Mouse (Mus musculus): Measurements from ENCODE around the gene Pbx1. TPM values are rescaled to one million over a fixed set of nuclear protein-coding genes. Genes with fewer than 3 reads are reported as not detected.

Gene Pbx1
- total and polyA plus RNA-seq, 3 experiments, result 0.10 TPM; not detected in 2

DNA sequence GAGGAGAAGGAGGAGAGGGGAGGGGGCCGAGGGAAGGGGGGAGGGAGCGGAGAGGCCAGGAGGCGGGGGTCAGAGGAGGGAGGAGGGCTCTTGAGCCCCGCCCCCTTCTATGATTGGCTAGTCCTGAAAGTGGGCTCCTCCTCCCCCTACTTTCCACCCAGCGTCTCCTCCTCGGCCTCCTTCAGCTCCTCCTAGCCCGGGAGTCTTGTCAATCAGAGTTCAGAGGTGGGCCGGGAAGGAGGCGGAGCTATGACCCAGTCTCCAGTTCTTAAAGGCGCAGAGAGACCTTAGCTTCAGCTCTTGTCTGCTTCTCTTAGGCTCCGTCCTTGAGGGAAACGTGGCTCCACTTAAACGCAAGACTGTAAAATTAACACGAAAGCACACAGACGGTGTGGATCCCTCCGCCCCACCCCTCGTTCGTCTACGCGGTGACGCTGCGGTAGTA is 233 bp upstream of the Pbx1 start:
- H3K79me2 ChIP-seq (ENCODE audit: control insufficient read depth, insufficient read depth, low read length, poor library complexity), result no peaks in the 10 kb centered on the region
- DNase-seq (ENCODE audit: low read depth, low spot score), result peak; percentile 2
- H3K4me1 ChIP-seq (ENCODE audit: control insufficient read depth in 1 of 2, insufficient read depth in 2 of 2, low read length in 2 of 2), result no peaks in the 10 kb centered on the region
- no peak overlapping the region for H3K4me3 ChIP-seq (ENCODE audit: control insufficient read depth in 1 of 2, insufficient read depth in 1 of 2, low read depth in 2 of 2, low read length in 2 of 2)
- no peaks in the 10 kb centered on the region for H3K36me3 ChIP-seq (ENCODE audit: control insufficient read depth in 1 of 2, insufficient read depth in 2 of 2, low read length in 2 of 2)
- H3K27me3 ChIP-seq (ENCODE audit: control insufficient read depth in 1 of 2, insufficient read depth in 2 of 2, low read length in 2 of 2), result no peaks in the 10 kb centered on the region
- TF ChIP-seq E2F4 (IDR thresholded peaks at IDR 0.05; ENCODE audit: borderline replicate concordance, low read depth, low read length) (no peak), ZNF384 (IDR thresholded peaks at IDR 0.05; ENCODE audit: low read depth, low read length) (no peak), TBP (IDR thresholded peaks at IDR 0.05; ENCODE audit: low read depth, low read length) (no peak), ETS1 (IDR thresholded peaks at IDR 0.05; ENCODE audit: low read depth, low read length) (no peak), MAFK (IDR thresholded peaks at IDR 0.05; ENCODE audit: borderline replicate concordance, low read depth, low read length) (no peak), MYB (IDR thresholded peaks at IDR 0.05; ENCODE audit: low read depth, low read length) (no peak), TCF12 (IDR thresholded peaks at IDR 0.05; ENCODE audit: low read depth, low read length) (no peak), ZC3H11A (IDR thresholded peaks at IDR 0.05; ENCODE audit: low read depth, low read length) (no peak), MAZ (IDR thresholded peaks at IDR 0.05; ENCODE audit: low read depth, low read length) (no peak), USF1 (IDR thresholded peaks at IDR 0.05; ENCODE audit: low read depth, low read length) (no peak), NELFE (IDR thresholded peaks at IDR 0.05; ENCODE audit: low read depth, low read length) (no peak), SMC3 (IDR thresholded peaks at IDR 0.05; ENCODE audit: low read depth, low read length) (no peak), EP300 (IDR thresholded peaks at IDR 0.05; ENCODE audit: low read depth in 1 of 2, low read length in 2 of 2) (no peak), CHD1 (IDR thresholded peaks at IDR 0.05; ENCODE audit: low read depth, low read length) (no peak)
- H3K27ac ChIP-seq (ENCODE audit: control insufficient read depth, low read depth, low read length), result no peak overlapping the region
- H3K9me3 ChIP-seq (replicated peaks; ENCODE audit: insufficient read depth, low read length), result no peaks in the 10 kb centered on the region
- H3K9ac ChIP-seq (ENCODE audit: control insufficient read depth, low read depth, low read length, poor library complexity, severe bottlenecking), result no peak overlapping the region

DNA sequence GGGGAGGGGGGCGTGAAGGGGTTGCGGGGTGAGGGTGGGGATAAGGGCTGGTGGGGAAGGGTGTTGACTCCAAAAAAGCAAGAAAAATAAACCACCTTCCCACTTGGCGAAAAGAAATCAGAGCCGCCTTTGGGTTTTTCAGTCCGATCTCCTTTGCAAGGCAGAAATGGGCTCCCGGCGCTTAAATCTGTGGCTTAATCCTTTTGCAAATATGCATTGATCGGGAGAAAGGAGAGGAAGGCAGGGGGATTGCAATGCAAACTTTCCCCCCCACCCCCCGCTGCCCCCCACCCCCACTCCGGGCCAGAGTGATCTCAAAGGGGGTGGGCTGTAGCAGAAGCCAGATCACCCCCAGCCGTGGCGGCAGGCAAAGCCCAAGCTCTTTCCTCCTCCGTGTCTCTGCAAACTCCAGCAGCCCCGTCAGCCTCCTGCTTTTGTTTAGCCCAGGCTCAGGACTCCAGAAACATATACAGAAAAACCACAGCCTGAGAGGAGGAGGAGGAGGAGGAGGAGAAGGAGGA is 299 bp downstream of the Pbx1 start:
- H3K27me3 ChIP-seq (ENCODE audit: control insufficient read depth in 1 of 2, insufficient read depth in 2 of 2, low read length in 2 of 2), result no peaks in the 10 kb centered on the region
- H3K4me3 ChIP-seq (ENCODE audit: control insufficient read depth in 1 of 2, insufficient read depth in 1 of 2, low read depth in 2 of 2, low read length in 2 of 2), result no peak overlapping the region
- TF ChIP-seq MYC (IDR thresholded peaks at IDR 0.05; ENCODE audit: low read depth, low read length) (no peak), CHD2 (IDR thresholded peaks at IDR 0.05; ENCODE audit: low read length) (no peak), TBP (IDR thresholded peaks at IDR 0.05; ENCODE audit: low read depth, low read length) (no peak), SIN3A (IDR thresholded peaks at IDR 0.05; ENCODE audit: low read length) (no peak), POLR2A (IDR thresholded peaks at IDR 0.05; ENCODE audit: control insufficient read depth in 1 of 2, insufficient read depth in 1 of 2, low read depth in 1 of 2, low read length in 2 of 2, poor library complexity in 1 of 2) (no peak), ZC3H11A (IDR thresholded peaks at IDR 0.05; ENCODE audit: low read depth, low read length) (no peak), CTCF (IDR thresholded peaks at IDR 0.05 in 2 of 3, conservative IDR thresholded peaks at IDR 0.05 in 1 of 3; ENCODE audit: control insufficient read depth in 1 of 3, insufficient read depth in 1 of 3, low read depth in 2 of 3, low read length in 3 of 3, poor library complexity in 1 of 3, severe bottlenecking in 1 of 3) (no peak), MAX (IDR thresholded peaks at IDR 0.05; ENCODE audit: low read length) (no peak), RAD21 (IDR thresholded peaks at IDR 0.05; ENCODE audit: low read depth, low read length) (no peak), USF2 (IDR thresholded peaks at IDR 0.05; ENCODE audit: borderline replicate concordance in 1 of 2, insufficient read depth in 1 of 2, low read depth in 1 of 2, low read length in 2 of 2) (no peak), POLR2AphosphoS2 (IDR thresholded peaks at IDR 0.05; ENCODE audit: low read length) (no peak), E2F4 (IDR thresholded peaks at IDR 0.05; ENCODE audit: borderline replicate concordance, low read depth, low read length) (no peak), GABPA (IDR thresholded peaks at IDR 0.05; ENCODE audit: low read depth, low read length) (no peak), GATA1 (IDR thresholded peaks at IDR 0.05; ENCODE audit: low read depth, low read length) (no peak), SMC3 (IDR thresholded peaks at IDR 0.05; ENCODE audit: low read depth, low read length) (no peak)
- DNase-seq (ENCODE audit: low read depth, low spot score), result no peak
- H3K36me3 ChIP-seq (ENCODE audit: control insufficient read depth in 1 of 2, insufficient read depth in 2 of 2, low read length in 2 of 2), result no peaks in the 10 kb centered on the region
- H3K4me1 ChIP-seq (ENCODE audit: control insufficient read depth in 1 of 2, insufficient read depth in 2 of 2, low read length in 2 of 2), result no peaks in the 10 kb centered on the region
- H3K9ac ChIP-seq (ENCODE audit: control insufficient read depth, low read depth, low read length, poor library complexity, severe bottlenecking), result no peak overlapping the region
- no peak overlapping the region for H3K27ac ChIP-seq (ENCODE audit: control insufficient read depth, low read depth, low read length)
- H3K79me2 ChIP-seq (ENCODE audit: control insufficient read depth, insufficient read depth, low read length, poor library complexity), result no peaks in the 10 kb centered on the region
- H3K9me3 ChIP-seq (replicated peaks; ENCODE audit: insufficient read depth, low read length), result no peaks in the 10 kb centered on the region

Measured in MEL (cell line).